ENCODE assay signal across 10 mouse cellular contexts in genomic region chr6:114297260-114298002, GRCm38 (mm10). TPM values are rescaled to one million over a fixed set of nuclear protein-coding genes. Genes with fewer than 3 reads are reported as not detected.
DNase-seq lines count a peak whose midpoint lies in the region; ATAC-seq and TF ChIP-seq lines count a peak whose summit lies in the region.
"Had no signal": no experiment of that assay in that cellular context is flagged by ENCODE, and none has a peak within 500 bp of the region (broad histone marks: within the 10 kb centered on the region; RNA-seq: fewer than 3 reads in every experiment).

No protein-coding gene starts in this region.

- no peaks in the 10 kb centered on the region for H3K9me3 ChIP-seq in kidney, postnatal 0 days (replicated peaks; ENCODE audit: low read length)
- H3K9me3 ChIP-seq in embryonic facial prominence, embryonic 14.5 days (ENCODE audit: control insufficient read depth, low read length): no peaks in the 10 kb centered on the region
- H3K9me3 ChIP-seq in hindbrain, embryonic 16.5 days (ENCODE audit: control insufficient read depth, low read length): no peaks in the 10 kb centered on the region
- no peaks in the 10 kb centered on the region for H3K9me3 ChIP-seq in neural tube, embryonic 14.5 days (ENCODE audit: control insufficient read depth, low read length)
- no peaks in the 10 kb centered on the region for H3K9me3 ChIP-seq in heart, embryonic 11.5 days (replicated peaks; ENCODE audit: control insufficient read depth, low read length)
- H3K9me3 ChIP-seq: limb, embryonic 13.5 days had no signal

- H3K27me3 ChIP-seq in kidney, postnatal 0 days (ENCODE audit: insufficient read depth, low read length): no peaks in the 10 kb centered on the region
- H3K27me3 ChIP-seq in embryonic facial prominence, embryonic 14.5 days (replicated peaks; ENCODE audit: control insufficient read depth, insufficient read depth, low read length): no peaks in the 10 kb centered on the region
- no peaks in the 10 kb centered on the region for H3K27me3 ChIP-seq in hindbrain, embryonic 16.5 days (replicated peaks; ENCODE audit: control insufficient read depth, insufficient read depth, low read length)
- no peaks in the 10 kb centered on the region for H3K27me3 ChIP-seq in neural tube, embryonic 14.5 days (ENCODE audit: control insufficient read depth, insufficient read depth, low read length)
- no peaks in the 10 kb centered on the region; the same call in 1 of the 2 replicates for H3K27me3 ChIP-seq in heart, embryonic 11.5 days (ENCODE audit: control insufficient read depth, insufficient read depth, low read length)

- H3K4me3 ChIP-seq in kidney, postnatal 0 days (replicated peaks; ENCODE audit: low read depth, low read length): no peak overlapping the region
- H3K4me3 ChIP-seq in embryonic facial prominence, embryonic 14.5 days (ENCODE audit: low read depth, low read length): no peak overlapping the region
- H3K4me3 ChIP-seq in hindbrain, embryonic 16.5 days (ENCODE audit: low read length): no peak overlapping the region
- no peak overlapping the region for H3K4me3 ChIP-seq in neural tube, embryonic 14.5 days (ENCODE audit: low read depth, low read length)
- no peak overlapping the region for H3K4me3 ChIP-seq in heart, embryonic 11.5 days (ENCODE audit: low read depth, low read length)
- H3K4me3 ChIP-seq: limb, embryonic 13.5 days had no signal

- ATAC-seq in kidney, postnatal 0 days (replicated peaks; ENCODE audit: low FRiP score, low read depth): 0 out of 2 replicates have a peak, but pooled peaks have one; percentile 21
- peak; percentile 70 for ATAC-seq in embryonic facial prominence, embryonic 14.5 days (ENCODE audit: low read depth)
- peak; percentile 74 for ATAC-seq in hindbrain, embryonic 16.5 days
- ATAC-seq in neural tube, embryonic 14.5 days (ENCODE audit: low read depth): peak; percentile 69
- ATAC-seq in heart, embryonic 11.5 days (replicated peaks; ENCODE audit: insufficient number of reproducible peaks, low FRiP score, low TSS enrichment): no peak

- no peak overlapping the region for H3K4me2 ChIP-seq in kidney, postnatal 0 days (ENCODE audit: low read length)
- H3K4me2 ChIP-seq in embryonic facial prominence, embryonic 14.5 days (ENCODE audit: low read depth, low read length): no peak overlapping the region
- H3K4me2 ChIP-seq in hindbrain, embryonic 16.5 days (ENCODE audit: low read length): no peak overlapping the region
- H3K4me2 ChIP-seq in neural tube, embryonic 14.5 days (ENCODE audit: low read depth, low read length): no peak overlapping the region
- H3K4me2 ChIP-seq in heart, embryonic 11.5 days: no peak overlapping the region
- H3K4me2 ChIP-seq: limb, embryonic 13.5 days had no signal

- DNase-seq in kidney, postnatal 0 days (ENCODE audit: low spot score): no peak
- DNase-seq in kidney, postnatal 14 days: no peak
- peak; percentile 69 for DNase-seq in embryonic facial prominence, embryonic 14.5 days (ENCODE audit: low spot score)
- no peak for DNase-seq in kidney, adult 8-10 months
- no peak for DNase-seq in heart, adult 9 months (ENCODE audit: low spot score in 2 of 2)
- DNase-seq: cerebellum, adult 11 months had no signal

- WGBS in kidney, postnatal 0 days: 46% methylated on average over 10 of the region's 10 CpGs
- WGBS in embryonic facial prominence, embryonic 14.5 days: 40% methylated on average over 9 of the region's 10 CpGs
- 19% methylated on average over 10 of the region's 10 CpGs for WGBS in hindbrain, embryonic 16.5 days
- 16% methylated on average over 10 of the region's 10 CpGs for WGBS in neural tube, embryonic 14.5 days
- WGBS in heart, embryonic 11.5 days (ENCODE audit: insufficient replicate concordance): 55% methylated on average over 10 of the region's 10 CpGs

- TF ChIP-seq CTCF in kidney, postnatal 0 days (IDR thresholded peaks at IDR 0.05; ENCODE audit: low read depth): no peak

- H3K4me1 ChIP-seq in kidney, postnatal 0 days (replicated peaks; ENCODE audit: insufficient read depth, low read length): no peaks in the 10 kb centered on the region
- peaks cover 5% of the 10 kb centered on the region for H3K4me1 ChIP-seq in embryonic facial prominence, embryonic 14.5 days (ENCODE audit: control insufficient read depth, insufficient read depth, low read length)
- H3K4me1 ChIP-seq in hindbrain, embryonic 16.5 days (ENCODE audit: control insufficient read depth, insufficient read depth, low read depth, low read length): peaks cover 55% of the 10 kb centered on the region
- H3K4me1 ChIP-seq in neural tube, embryonic 14.5 days (ENCODE audit: control insufficient read depth, insufficient read depth, low read length): peaks cover 36% of the 10 kb centered on the region
- H3K4me1 ChIP-seq in heart, embryonic 11.5 days (ENCODE audit: control insufficient read depth, insufficient read depth, low read length): no peaks in the 10 kb centered on the region; the same call in 1 of the 2 replicates

- H3K27ac ChIP-seq in kidney, postnatal 0 days: no peak overlapping the region
- H3K27ac ChIP-seq in embryonic facial prominence, embryonic 14.5 days (replicated peaks; ENCODE audit: low read depth, low read length): no peak overlapping the region
- peak overlapping the region; percentile 72 for H3K27ac ChIP-seq in hindbrain, embryonic 16.5 days (ENCODE audit: low read depth, low read length)
- H3K27ac ChIP-seq in neural tube, embryonic 14.5 days (ENCODE audit: low read depth, low read length): peak overlapping the region; percentile 78
- H3K27ac ChIP-seq in heart, embryonic 11.5 days (ENCODE audit: low read depth, low read length): no peak overlapping the region
- H3K27ac ChIP-seq: limb, embryonic 13.5 days had no signal

- H3K36me3 ChIP-seq in kidney, postnatal 0 days (ENCODE audit: insufficient read depth, low read length): no peaks in the 10 kb centered on the region
- no peaks in the 10 kb centered on the region for H3K36me3 ChIP-seq in embryonic facial prominence, embryonic 14.5 days (ENCODE audit: control insufficient read depth, insufficient read depth, low read length)
- peaks cover 13% of the 10 kb centered on the region for H3K36me3 ChIP-seq in hindbrain, embryonic 16.5 days (ENCODE audit: control insufficient read depth, insufficient read depth, low read length)
- H3K36me3 ChIP-seq in neural tube, embryonic 14.5 days (ENCODE audit: control insufficient read depth, insufficient read depth, low read length): peaks cover 1% of the 10 kb centered on the region
- H3K36me3 ChIP-seq in heart, embryonic 11.5 days (ENCODE audit: control insufficient read depth, insufficient read depth, low read length): no peaks in the 10 kb centered on the region
- H3K36me3 ChIP-seq: limb, embryonic 13.5 days had no signal

- H3K9ac ChIP-seq in kidney, postnatal 0 days (ENCODE audit: low read depth, low read length): no peak overlapping the region
- no peak overlapping the region for H3K9ac ChIP-seq in embryonic facial prominence, embryonic 14.5 days (ENCODE audit: low read depth, low read length)
- H3K9ac ChIP-seq in hindbrain, embryonic 16.5 days (ENCODE audit: low read depth, low read length): peak overlapping the region; percentile 0; the same call in 1 of the 2 replicates
- H3K9ac ChIP-seq in neural tube, embryonic 14.5 days (replicated peaks; ENCODE audit: low read depth, low read length): no peak overlapping the region; the same call in 1 of the 2 replicates
- no peak overlapping the region for H3K9ac ChIP-seq in heart, embryonic 11.5 days (ENCODE audit: low read depth, low read length)
- H3K9ac ChIP-seq: limb, embryonic 13.5 days had no signal

RNA-seq across cellular contexts. Expression of gene Slc6a1, which starts 15.0 kb away (rescaled TPM):
- polyA plus RNA-seq in kidney, postnatal 0 days (2015; fragmentation: Nextera tagmentation; extraction: Ambion mirVana): 0.06 and 0.25 TPM in 2 replicates
- 2.7 and 2.8 TPM in 2 replicates for polyA plus RNA-seq in embryonic facial prominence, embryonic 14.5 days (2014; fragmentation: Nextera tagmentation; extraction: Ambion mirVana)
- 166 and 172 TPM in 2 replicates for polyA plus RNA-seq in hindbrain, embryonic 16.5 days (2015; fragmentation: Nextera tagmentation; extraction: Ambion mirVana)
- 122 and 156 TPM in 2 replicates for polyA plus RNA-seq in neural tube, embryonic 14.5 days (2014; fragmentation: Nextera tagmentation; extraction: Ambion mirVana)
- 0.23 and 0.26 TPM in 2 replicates for polyA plus RNA-seq in heart, embryonic 11.5 days (2014; fragmentation: Nextera tagmentation; extraction: Ambion mirVana)

Comparison
In these comparisons a context has a peak if more than half of its experiments do, and no peak if none do; other contexts are left out.
1. H3K27ac ChIP-seq: peak in hindbrain, embryonic 16.5 days (single experiment) and neural tube, embryonic 14.5 days (single experiment); none in kidney, postnatal 0 days (single experiment), embryonic facial prominence, embryonic 14.5 days (single experiment) and heart, embryonic 11.5 days (single experiment).
2. RNA of gene Slc6a1, which starts 15.0 kb away (polyA plus RNA-seq): 166 to 172 TPM in hindbrain, embryonic 16.5 days and 122 to 156 TPM in neural tube, embryonic 14.5 days; 2.7 to 2.8 TPM in embryonic facial prominence, embryonic 14.5 days, 0.23 to 0.26 TPM in heart, embryonic 11.5 days and 0.06 to 0.25 TPM in kidney, postnatal 0 days; every median in the first group is over 10 times any median in the second.